Mouse (Mus musculus) hindbrain, embryonic 11.5 days (tissue): ENCODE measurements around the gene Arhgap18. TPM values are rescaled to one million over a fixed set of nuclear protein-coding genes. Genes with fewer than 3 reads are reported as not detected.
"Not testable (repeated sequence)": the region's sequence is repeated elsewhere in the genome, so short reads cannot be mapped to it uniquely, and the experiment has no call there.

Experiments
- ATAC-seq: fragments of 200-750 bp; cut with Nextera tagmentation; 2 replicates; pipeline ENCODE4 v1.8.0; 2017; ENCODE audit warnings: mild to moderate bottlenecking, moderate TSS enrichment, moderate library complexity; ENCODE audit not compliant: low FRiP score
- DNase-seq: peaks from one replicate; pipeline ENCODE4 v3.0.0-alpha.2; 2015; ENCODE audit warnings: low spot score
- H3K27ac ChIP-seq: fragments of 300-500 bp; sonication (generic); 2 replicates; pipeline ENCODE4 v1.5.1; 2014; ENCODE audit warnings: mild to moderate bottlenecking, low read depth, low read length
- H3K27me3 ChIP-seq: fragments of 300-500 bp; sonication (generic); 2 replicates; pipeline ENCODE4 v1.6.1; 2014; ENCODE audit warnings: mild to moderate bottlenecking, low read length, moderate library complexity, mixed read lengths; ENCODE audit not compliant: control insufficient read depth, insufficient read depth
- H3K36me3 ChIP-seq: fragments of 300-500 bp; sonication (generic); 2 replicates; pipeline ENCODE4 v1.6.1; 2014; ENCODE audit warnings: mild to moderate bottlenecking, low read length, moderate library complexity, mixed read lengths; ENCODE audit not compliant: control insufficient read depth, insufficient read depth
- H3K4me1 ChIP-seq: fragments of 300-500 bp; sonication (generic); replicated peaks from 2 replicates; pipeline ENCODE4 v1.6.1; 2014; ENCODE audit warnings: low read length, mixed read lengths; ENCODE audit not compliant: control insufficient read depth, insufficient read depth
- H3K4me2 ChIP-seq: fragments of 300-500 bp; sonication (generic); replicated peaks from 2 replicates; pipeline ENCODE4 v1.6.1; 2014; ENCODE audit warnings: mild to moderate bottlenecking, low read depth, low read length
- H3K4me3 ChIP-seq: fragments of 300-500 bp; sonication (generic); 2 replicates; pipeline ENCODE4 v1.5.1; 2014; ENCODE audit warnings: low read depth, low read length
- H3K9ac ChIP-seq: fragments of 300-500 bp; sonication (generic); 2 replicates; pipeline ENCODE4 v1.6.1; 2014; ENCODE audit warnings: low read depth, low read length
- H3K9me3 ChIP-seq: fragments of 300-500 bp; sonication (generic); 2 replicates; pipeline ENCODE4 v1.6.1; 2016; ENCODE audit warnings: low read length; ENCODE audit not compliant: control insufficient read depth
- WGBS: fragments of 180-500 bp; shearing (Covaris S2); extraction: QIAGEN DNeasy Blood & Tissue Kit; methylation state at CpG from one replicate; pipeline ENCODE4 v1.1.7; 2014; 5-methylcytosine and 5-hydroxymethylcytosine counted together
- polyA plus RNA-seq: library from polyadenylated mRNA; unstranded; fragments of >200 nt; fragmentation: Nextera tagmentation; extraction: Ambion mirVana; gene quantifications from 2 replicates; pipeline ENCODE4 v1.2.1, GENCODE M21; 2014

Arhgap18 gene
- polyA plus RNA-seq, 1 experiment from 2014 or later: 12.9 TPM

- Histone ChIP-seq H3K9ac (no peak overlapping the region), H3K4me1 (no peaks in the 10 kb centered on the region), H3K4me2 (no peak overlapping the region), H3K27me3 (no peaks in the 10 kb centered on the region), H3K4me3 (no peak overlapping the region), H3K9me3 (no peaks in the 10 kb centered on the region), H3K27ac (no peak overlapping the region), H3K36me3 (no peaks in the 10 kb centered on the region)
- DNase-seq (no peak), ATAC-seq (no peak)
- WGBS: 94% methylated on average over 1 of the region's 1 CpGs
These were observed 159.6 kb downstream of the Arhgap18 start for GRCm38 (mm10) chr10:26912807-26913206.

GRCm38 (mm10) chr10:26919307-26919977 lies 166.2 kb downstream of the Arhgap18 start:
- H3K9me3 ChIP-seq: no peaks in the 10 kb centered on the region
- H3K4me1 ChIP-seq: no peaks in the 10 kb centered on the region
- H3K27me3 ChIP-seq: no peaks in the 10 kb centered on the region
- no peak overlapping the region for H3K4me3 ChIP-seq
- H3K36me3 ChIP-seq: no peaks in the 10 kb centered on the region
- WGBS: 40% methylated on average over 5 of the region's 5 CpGs
- ATAC-seq (no peak), DNase-seq (peak; percentile 66)
- H3K4me2 ChIP-seq: no peak overlapping the region
- H3K27ac ChIP-seq: no peak overlapping the region
- H3K9ac ChIP-seq: no peak overlapping the region

- Histone ChIP-seq H3K36me3 (no peaks in the 10 kb centered on the region), H3K4me3 (no peak overlapping the region), H3K9me3 (no peaks in the 10 kb centered on the region), H3K27ac (no peak overlapping the region), H3K4me2 (no peak overlapping the region), H3K27me3 (no peaks in the 10 kb centered on the region), H3K4me1 (no peaks in the 10 kb centered on the region), H3K9ac (no peak overlapping the region)
- DNase-seq (no peak), ATAC-seq (no peak)
- WGBS: 37% methylated on average over 8 of the region's 8 CpGs
These were observed 167.3 kb downstream of the Arhgap18 start for GRCm38 (mm10) chr10:26920383-26920979.

GRCm38 (mm10) chr10:26936056-26936455 lies 182.8 kb downstream of the Arhgap18 start:
- DNase-seq, H3K9me3 ChIP-seq, H3K4me3 ChIP-seq, H3K27ac ChIP-seq, H3K4me1 ChIP-seq, H3K27me3 ChIP-seq, H3K36me3 ChIP-seq, H3K4me2 ChIP-seq, ATAC-seq, H3K9ac ChIP-seq: not testable (repeated sequence)
- 86% methylated on average over 6 of the region's 6 CpGs for WGBS

GRCm38 (mm10) chr10:26938464-26938863 lies 185.2 kb downstream of the Arhgap18 start:
- H3K27ac ChIP-seq, H3K4me3 ChIP-seq, H3K27me3 ChIP-seq, H3K36me3 ChIP-seq, ATAC-seq, H3K9ac ChIP-seq, DNase-seq, H3K4me2 ChIP-seq, H3K4me1 ChIP-seq, H3K9me3 ChIP-seq: not testable (repeated sequence)
- WGBS: 82% methylated on average over 4 of the region's 4 CpGs

GRCm38 (mm10) chr10:26939549-26939948 lies 186.3 kb downstream of the Arhgap18 start:
- no peak for DNase-seq
- ATAC-seq: no peak
- H3K9ac ChIP-seq: no peak overlapping the region
- H3K4me2 ChIP-seq: no peak overlapping the region
- no peak overlapping the region for H3K4me3 ChIP-seq
- H3K27me3 ChIP-seq: no peaks in the 10 kb centered on the region
- 67% methylated on average over 1 of the region's 1 CpGs for WGBS
- H3K4me1 ChIP-seq: no peaks in the 10 kb centered on the region
- H3K9me3 ChIP-seq: no peaks in the 10 kb centered on the region
- no peaks in the 10 kb centered on the region for H3K36me3 ChIP-seq
- H3K27ac ChIP-seq: no peak overlapping the region

GRCm38 (mm10) chr10:26948331-26948730 lies 195.1 kb downstream of the Arhgap18 start:
- no peak overlapping the region for H3K27ac ChIP-seq
- H3K9me3 ChIP-seq: no peaks in the 10 kb centered on the region
- no peak for DNase-seq
- WGBS: 75% methylated on average over 2 of the region's 2 CpGs
- no peak overlapping the region for H3K9ac ChIP-seq
- H3K36me3 ChIP-seq: no peaks in the 10 kb centered on the region
- no peak overlapping the region for H3K4me2 ChIP-seq
- H3K4me3 ChIP-seq: no peak overlapping the region
- H3K27me3 ChIP-seq: no peaks in the 10 kb centered on the region
- H3K4me1 ChIP-seq: no peaks in the 10 kb centered on the region
- no peak for ATAC-seq

GRCm38 (mm10) chr10:26949667-26950066 lies 196.4 kb downstream of the Arhgap18 start:
- Histone ChIP-seq H3K27ac (no peak overlapping the region), H3K4me1 (no peaks in the 10 kb centered on the region), H3K4me3 (no peak overlapping the region), H3K27me3 (no peaks in the 10 kb centered on the region), H3K9ac (no peak overlapping the region), H3K4me2 (no peak overlapping the region), H3K9me3 (no peaks in the 10 kb centered on the region), H3K36me3 (no peaks in the 10 kb centered on the region)
- 77% methylated on average over 8 of the region's 8 CpGs for WGBS
- ATAC-seq: no peak
- no peak for DNase-seq

GRCm38 (mm10) chr10:26950448-26950847 lies 197.2 kb downstream of the Arhgap18 start:
- H3K27me3 ChIP-seq: no peaks in the 10 kb centered on the region
- H3K4me3 ChIP-seq: no peak overlapping the region
- ATAC-seq (no peak), DNase-seq (no peak)
- H3K4me1 ChIP-seq: no peaks in the 10 kb centered on the region
- WGBS: 88% methylated on average over 7 of the region's 7 CpGs
- H3K9ac ChIP-seq: no peak overlapping the region
- H3K4me2 ChIP-seq: no peak overlapping the region
- no peak overlapping the region for H3K27ac ChIP-seq
- no peaks in the 10 kb centered on the region for H3K36me3 ChIP-seq
- no peaks in the 10 kb centered on the region for H3K9me3 ChIP-seq
